Mouse (Mus musculus) testis, postnatal 14 days (tissue): ENCODE results near the gene Gdf3.
A peak's percentile ranks its signal among the peaks of the same experiment; 100 is the strongest.

ENCODE experiments used
- DNase-seq: peaks from one replicate; pipeline ENCODE4 v3.0.0; 2021; ENCODE audit warnings: low spot score

The Gdf3 gene

GRCm38 (mm10) chr6:122565070-122565784 is 44.7 kb downstream of the Gdf3 start:
- no peak for DNase-seq

GRCm38 (mm10) chr6:122562463-122562862 is 47.4 kb downstream of the Gdf3 start:
- peak; percentile 21 for DNase-seq

- no peak for DNase-seq
These were observed 48.9 kb downstream of the Gdf3 start for GRCm38 (mm10) chr6:122561005-122561404.

GRCm38 (mm10) chr6:122560427-122560826 is 49.5 kb downstream of the Gdf3 start:
- peak; percentile 63 for DNase-seq

GRCm38 (mm10) chr6:122556959-122557561 is 52.8 kb downstream of the Gdf3 start:
- DNase-seq, result peak; percentile 42
